Mouse (Mus musculus): ENCODE results near the gene Dnah12.
"Not testable (repeated sequence)": the region's sequence is repeated elsewhere in the genome, so short reads cannot be mapped to it uniquely, and the experiment has no call there.

Dnah12 gene

DNA sequence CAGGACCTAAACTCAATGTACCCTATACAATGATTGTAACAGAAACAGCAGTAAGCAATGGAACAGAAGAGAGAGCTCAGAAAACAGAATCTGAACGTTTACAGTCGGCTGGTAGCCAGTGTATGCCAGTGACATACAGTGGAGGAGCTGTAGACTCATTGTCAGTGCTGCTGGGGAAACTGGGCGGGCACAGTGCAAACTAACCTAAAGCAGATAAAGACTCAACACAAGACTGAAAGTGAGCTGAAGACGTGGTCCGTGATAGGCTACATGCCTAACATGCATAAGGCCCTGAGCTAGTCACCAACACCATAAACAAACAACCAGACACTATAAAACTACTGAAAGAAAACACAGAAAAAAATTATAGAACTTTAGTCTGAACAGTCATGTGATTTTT, 188.6 kb downstream of the Dnah12 start:
- DNase-seq (ENCODE audit: low spot score): no peak

DNA sequence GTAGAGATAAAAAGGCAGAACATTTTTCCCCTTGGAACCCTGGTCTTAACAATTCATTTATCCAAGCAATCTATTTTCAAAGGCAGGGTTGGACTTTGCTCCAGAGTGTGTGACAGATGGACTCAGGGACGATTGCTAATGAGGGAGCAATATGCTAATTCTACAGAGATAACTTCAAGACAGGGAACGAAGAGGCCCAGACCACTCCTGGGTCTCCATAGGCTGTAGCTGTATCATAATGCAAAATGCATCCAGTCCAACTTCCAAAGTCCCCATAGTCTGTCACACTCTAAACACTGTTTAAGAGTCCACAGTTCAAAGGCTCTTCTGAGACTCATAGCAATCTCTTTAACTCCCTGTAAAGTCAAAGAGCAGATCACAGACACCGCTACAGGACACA, 194.2 kb downstream of the Dnah12 start:
- no peak for DNase-seq (ENCODE audit: low spot score)

DNA sequence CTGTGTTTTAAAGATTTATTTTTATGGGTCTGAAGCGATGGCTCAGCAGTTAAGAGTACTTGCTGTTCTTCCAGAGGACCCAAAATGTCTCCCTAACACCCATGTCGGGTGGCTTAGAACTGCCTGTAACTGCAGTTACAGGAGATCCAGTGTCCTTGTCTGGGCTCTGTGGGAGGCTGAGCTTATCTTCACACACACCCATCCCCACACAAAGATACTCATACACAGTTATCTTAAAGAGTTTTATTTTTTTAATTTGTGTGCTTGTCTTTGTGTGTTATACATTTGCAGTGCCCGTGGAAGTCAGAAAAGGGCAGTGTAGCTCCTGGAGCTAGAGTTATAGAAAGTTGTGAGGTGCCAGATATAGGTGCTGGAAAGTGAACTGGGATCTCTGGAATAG, 197.7 kb downstream of the Dnah12 start:
- no peak for DNase-seq (ENCODE audit: low spot score)

DNA sequence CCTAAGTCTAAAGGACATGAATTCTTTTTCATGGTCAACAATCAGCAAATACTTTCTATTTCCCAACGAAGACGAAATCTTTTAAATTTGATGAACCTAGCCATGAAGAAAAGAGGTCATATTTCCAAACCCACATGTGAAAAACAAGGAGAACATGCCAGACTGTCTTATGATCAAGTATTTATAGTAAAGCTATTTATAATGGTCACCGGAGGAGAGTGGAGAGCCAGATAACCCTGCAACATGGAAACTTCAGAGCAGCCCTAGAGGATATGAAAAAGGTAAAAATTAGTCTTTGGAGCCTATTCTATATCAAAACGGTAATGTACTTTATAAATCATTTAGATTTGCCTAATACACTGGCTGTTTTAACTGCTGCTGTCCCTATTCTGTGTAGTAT, 201.3 kb downstream of the Dnah12 start, which contains the start of gene Asb14:
Asb14 (plus strand) TSS at position 166 of the 400 bp plus-strand sequence.
- no peak for DNase-seq (ENCODE audit: low spot score)

DNA sequence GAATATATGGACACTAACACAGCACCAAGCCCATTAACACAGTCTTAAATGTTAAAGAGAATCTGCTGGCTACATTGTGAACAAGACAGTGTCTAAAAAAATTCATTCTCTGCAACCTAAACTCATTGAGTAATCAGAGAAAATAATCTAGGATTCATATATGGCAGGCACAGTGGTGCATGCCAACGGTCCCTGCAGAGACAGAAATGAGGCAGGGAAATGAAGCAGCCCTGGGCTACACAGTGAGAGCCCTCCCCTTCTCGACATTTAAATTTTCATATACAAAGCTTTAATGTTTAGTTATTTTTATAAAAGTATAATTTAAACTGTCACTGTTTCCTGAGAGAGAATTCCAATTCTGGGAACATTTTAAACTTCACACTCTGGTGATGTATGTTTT, 206.4 kb downstream of the Dnah12 start:
- no peak for DNase-seq (ENCODE audit: low spot score)

DNA sequence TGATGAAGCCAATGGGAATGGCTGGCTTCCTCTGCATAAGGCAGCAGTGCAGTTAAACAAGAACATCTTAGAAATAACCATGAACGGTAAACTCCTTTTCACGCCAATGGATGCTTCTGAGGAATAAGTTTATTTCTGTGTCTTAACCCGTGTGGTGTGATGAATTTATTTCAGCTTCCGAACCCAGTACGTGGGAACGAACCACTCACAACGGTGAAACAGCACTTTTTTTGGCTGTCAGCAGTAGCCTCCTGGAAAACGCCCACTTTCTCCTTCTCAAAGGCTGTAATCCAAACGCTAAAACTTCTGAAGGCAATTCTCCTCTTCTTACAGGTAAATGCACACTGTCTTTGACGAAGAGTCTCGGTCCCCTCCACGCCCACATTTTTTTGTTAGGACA, 207.8 kb downstream of the Dnah12 start:
- DNase-seq (ENCODE audit: low spot score): no peak

DNA sequence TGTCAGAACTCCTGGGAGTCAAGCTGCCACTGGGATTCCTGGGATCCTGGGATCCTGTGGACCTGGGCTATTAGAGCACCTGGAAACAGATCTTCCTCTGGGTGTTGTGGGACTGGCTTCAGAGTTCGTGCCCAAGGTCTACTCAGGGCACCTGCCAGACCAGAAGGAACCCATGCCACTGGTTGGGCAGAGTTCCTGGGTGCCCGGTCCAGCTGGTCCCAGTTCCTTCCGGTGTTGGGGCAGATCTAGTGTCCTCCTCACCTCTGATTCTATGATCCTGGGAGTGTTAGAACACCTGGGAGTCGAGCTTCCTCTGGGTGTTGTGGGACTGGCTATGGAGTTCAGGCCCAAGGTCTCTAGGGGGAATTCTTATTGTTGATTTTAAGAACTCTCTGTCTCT, 214.3 kb downstream of the Dnah12 start:
- DNase-seq (ENCODE audit: low spot score): no peak

DNA sequence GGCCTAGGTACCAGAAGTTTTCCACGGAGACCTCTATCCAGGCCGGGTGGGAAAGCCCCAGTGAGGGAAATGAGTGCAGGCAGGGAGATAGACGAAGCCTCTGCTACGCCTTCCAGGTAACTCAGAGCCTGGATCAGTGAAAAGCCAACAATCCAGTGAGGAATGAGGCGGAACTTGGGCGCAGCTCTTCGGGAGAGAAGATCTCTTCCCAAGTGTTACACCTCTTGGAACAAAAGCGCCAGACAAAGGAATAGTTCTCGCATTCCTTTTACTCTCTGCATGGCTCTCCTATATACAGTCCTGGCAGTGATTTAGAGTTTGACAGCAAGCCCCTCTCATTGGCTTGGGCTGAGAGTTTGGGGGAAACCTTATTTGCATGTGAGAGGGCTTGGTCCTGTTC, 217.4 kb downstream of the Dnah12 start:
- DNase-seq (ENCODE audit: low spot score): not testable (repeated sequence)

DNA sequence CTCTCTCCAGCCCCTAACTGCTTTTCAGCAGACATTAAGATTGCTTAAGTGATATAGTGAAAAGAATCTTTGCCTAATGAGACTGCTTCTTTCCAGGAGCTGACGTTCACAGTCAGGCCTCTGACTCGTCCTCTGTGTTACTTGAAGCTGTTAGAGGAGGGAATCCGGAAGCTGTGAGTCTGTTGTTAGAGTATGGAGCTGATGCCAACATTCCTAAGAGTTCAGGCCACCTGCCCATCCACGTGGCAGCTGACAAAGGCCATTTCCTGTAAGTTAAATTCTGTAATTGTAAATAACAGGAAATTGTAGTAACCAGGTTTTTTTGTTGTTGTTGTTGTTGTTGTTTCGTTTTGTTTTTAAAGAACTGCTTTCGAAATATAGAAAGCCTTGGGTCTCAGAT, 218.1 kb downstream of the Dnah12 start:
- DNase-seq (ENCODE audit: low spot score): no peak

DNA sequence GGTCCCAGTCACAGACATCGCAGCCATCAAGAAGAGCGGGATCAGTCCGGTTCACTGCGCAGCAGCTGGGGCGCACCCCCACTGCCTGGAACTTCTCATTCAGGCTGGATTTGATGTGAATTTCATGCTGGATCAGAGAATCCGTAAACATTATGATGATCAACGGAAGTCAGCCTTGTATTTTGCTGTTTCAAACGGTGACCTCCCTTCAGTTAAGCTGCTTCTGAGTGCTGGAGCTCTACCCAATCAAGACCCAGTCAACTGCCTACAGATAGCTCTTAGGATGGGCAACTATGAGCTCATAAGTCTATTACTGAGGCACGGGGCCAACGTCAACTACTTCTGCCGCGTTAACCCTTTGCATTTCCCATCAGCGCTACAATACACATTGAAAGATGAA, 218.8 kb downstream of the Dnah12 start:
- no peak for DNase-seq (ENCODE audit: low spot score)

DNA sequence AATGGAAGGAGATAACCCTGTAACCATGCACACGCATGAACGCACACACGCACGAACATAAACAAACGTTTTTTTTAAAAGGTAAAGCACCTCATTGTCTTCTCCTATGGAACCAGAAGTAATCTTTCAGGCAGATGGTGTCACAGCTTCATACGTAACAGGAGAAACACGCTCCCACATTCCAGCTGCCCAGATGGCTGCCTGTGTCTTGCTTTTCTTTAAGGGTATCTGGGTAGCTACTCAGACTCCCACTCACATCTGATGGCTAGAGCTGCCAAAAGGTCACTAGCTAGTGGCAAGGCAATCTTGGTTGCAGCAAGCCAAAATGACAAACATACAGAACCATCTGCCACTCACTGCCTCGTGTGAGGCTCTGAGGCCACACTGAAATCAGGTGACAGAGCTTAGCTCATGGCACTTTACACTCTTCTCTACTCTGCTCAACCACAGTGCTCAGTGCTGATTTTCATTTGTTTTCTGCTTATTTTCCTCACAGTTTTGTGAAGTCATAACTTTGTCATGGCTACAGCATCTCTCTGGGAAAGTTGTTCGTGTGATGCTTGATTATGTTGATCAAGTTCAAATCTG, 220.7 kb downstream of the Dnah12 start:
- DNase-seq (ENCODE audit: low spot score): no peak

DNA sequence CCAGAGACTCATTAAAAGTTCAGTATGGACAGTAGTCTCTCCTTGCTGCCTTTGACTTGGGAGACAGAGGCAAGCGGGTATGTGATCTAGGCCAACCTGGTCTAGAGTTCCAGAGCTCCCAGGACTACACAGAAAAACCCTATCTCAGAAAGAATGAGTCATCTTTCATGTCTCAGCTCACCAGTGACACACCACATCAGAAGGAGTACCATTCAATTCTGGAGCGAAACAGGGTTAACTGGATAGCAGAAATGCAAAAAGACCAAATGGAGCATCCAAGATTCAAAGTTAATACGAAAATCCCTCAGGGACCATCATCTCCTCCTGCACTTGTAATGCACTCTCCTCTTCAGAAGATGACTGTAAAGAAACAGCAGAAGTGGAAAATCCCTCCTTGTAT, 226.2 kb downstream of the Dnah12 start:
- DNase-seq (ENCODE audit: low spot score): no peak

DNA sequence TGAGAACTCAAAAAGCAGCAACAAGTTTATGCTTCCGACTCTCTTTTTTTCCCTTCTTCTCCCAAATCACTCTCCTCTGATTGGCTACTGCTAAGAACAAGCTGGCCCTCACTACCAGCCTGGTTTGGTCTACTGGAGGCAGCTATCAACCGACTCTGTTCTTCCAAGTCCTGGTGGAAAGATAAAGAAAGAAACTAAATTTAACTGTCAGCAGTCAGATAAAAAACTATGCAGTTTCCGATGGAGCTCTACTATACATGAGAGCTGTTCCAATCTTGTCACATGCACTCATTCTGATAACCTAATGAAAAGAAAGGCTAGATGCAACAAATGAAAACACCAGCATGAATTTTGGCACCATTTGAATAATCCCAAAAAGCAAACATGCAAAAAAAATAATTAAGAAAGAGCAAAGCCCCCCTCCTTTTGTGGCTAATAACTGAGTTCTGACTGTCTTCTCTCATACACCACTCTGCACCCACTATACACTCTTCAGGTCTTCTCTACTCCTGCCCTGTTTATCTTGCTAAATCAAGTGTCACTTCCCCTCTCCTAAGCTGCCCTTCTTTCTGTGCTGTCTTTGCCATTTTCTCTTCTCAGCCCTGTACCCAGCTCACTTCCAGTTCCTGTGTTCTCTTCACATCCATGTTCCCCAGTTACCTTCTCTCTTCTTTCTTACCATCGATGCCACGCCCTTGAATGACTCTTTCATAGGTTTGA, 230.8 kb downstream of the Dnah12 start:
- no peak for DNase-seq (ENCODE audit: low spot score)

DNA sequence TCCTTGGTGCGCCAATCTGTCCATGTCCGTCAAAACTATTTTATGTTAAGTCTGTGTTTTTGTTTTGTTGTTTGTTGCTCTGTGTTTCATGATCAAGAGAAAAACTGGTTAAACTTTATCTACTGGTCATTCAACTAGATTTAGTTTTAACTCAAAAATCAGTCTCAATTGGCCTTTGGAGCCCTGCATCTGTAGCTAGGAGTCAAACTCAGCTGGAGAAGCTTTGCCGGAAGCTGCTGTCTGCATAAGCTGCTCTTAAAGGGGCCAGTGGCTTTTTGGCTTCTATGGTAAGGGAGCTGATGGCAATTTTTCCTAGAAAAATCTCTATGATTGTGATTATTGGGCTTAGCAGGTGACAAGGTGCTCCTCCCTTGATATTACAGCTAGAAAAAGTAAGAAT, 241.8 kb downstream of the Dnah12 start:
- no peak for DNase-seq (ENCODE audit: low spot score)

DNA sequence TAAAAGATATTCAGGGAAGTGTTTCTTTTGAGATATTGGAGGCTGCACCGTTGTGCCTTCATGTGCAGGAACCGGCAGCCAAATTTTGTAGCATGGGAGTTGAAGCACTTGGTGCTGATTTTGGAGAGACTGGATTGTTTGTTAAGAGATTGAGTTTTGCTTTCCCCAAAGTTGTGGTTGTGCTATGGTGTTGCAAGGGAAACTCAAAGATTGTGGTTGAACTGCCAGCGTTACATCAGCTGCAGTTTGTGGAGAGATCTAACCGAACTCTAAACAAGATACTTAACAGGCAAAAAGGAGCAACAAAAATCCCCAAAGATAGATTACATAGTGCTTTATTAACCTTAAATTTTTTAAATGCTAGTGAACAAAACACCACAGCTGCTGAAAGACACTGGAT, 242.5 kb downstream of the Dnah12 start:
- DNase-seq (ENCODE audit: low spot score): no peak

Data from testis, postnatal 10 days (tissue).